ENCODE assay signal across 7 mouse cellular contexts in genomic region chr5:122422071-122422964, GRCm38 (mm10). TPM values are rescaled to one million over a fixed set of nuclear protein-coding genes. Genes with fewer than 3 reads are reported as not detected.
DNase-seq lines count a peak whose midpoint lies in the region; ATAC-seq lines count a peak whose summit lies in the region.

No protein-coding gene starts in this region.

- peak overlapping the region; percentile 94 for H3K9ac ChIP-seq in embryonic facial prominence, embryonic 11.5 days (replicated peaks; ENCODE audit: low read length)
- peak overlapping the region; percentile 89 for H3K9ac ChIP-seq in limb, embryonic 11.5 days (ENCODE audit: low read length)
- H3K9ac ChIP-seq in midbrain, embryonic 14.5 days (replicated peaks; ENCODE audit: low read length): peak overlapping the region; percentile 79

- ATAC-seq in embryonic facial prominence, embryonic 11.5 days (replicated peaks; ENCODE audit: insufficient number of reproducible peaks, low FRiP score, low TSS enrichment, low read depth): peak; percentile 87
- ATAC-seq in limb, embryonic 11.5 days (ENCODE audit: insufficient number of reproducible peaks, low FRiP score, low TSS enrichment, low read depth): peak; percentile 79
- ATAC-seq in midbrain, embryonic 14.5 days (ENCODE audit: low FRiP score, low TSS enrichment): peak; percentile 85

- H3K4me1 ChIP-seq in embryonic facial prominence, embryonic 11.5 days (ENCODE audit: control insufficient read depth, insufficient read depth, low read length): peaks cover 3% of the 10 kb centered on the region; the same call in 1 of the 2 replicates
- H3K4me1 ChIP-seq in limb, embryonic 11.5 days (ENCODE audit: control insufficient read depth, insufficient read depth, low read length): no peaks in the 10 kb centered on the region; the same call in 1 of the 2 replicates
- peaks cover 11% of the 10 kb centered on the region; the same call in 1 of the 2 replicates for H3K4me1 ChIP-seq in midbrain, embryonic 14.5 days (ENCODE audit: control insufficient read depth, insufficient read depth, low read length)

- under 1% methylated on average over 73 of the region's 73 CpGs for WGBS in embryonic facial prominence, embryonic 11.5 days
- WGBS in limb, embryonic 11.5 days: under 1% methylated on average over 73 of the region's 73 CpGs
- under 1% methylated on average over 73 of the region's 73 CpGs for WGBS in midbrain, embryonic 14.5 days

- no peaks in the 10 kb centered on the region for H3K36me3 ChIP-seq in embryonic facial prominence, embryonic 11.5 days (replicated peaks; ENCODE audit: control insufficient read depth, insufficient read depth, low read depth, low read length)
- no peaks in the 10 kb centered on the region for H3K36me3 ChIP-seq in limb, embryonic 11.5 days (ENCODE audit: control insufficient read depth, insufficient read depth, low read length)
- no peaks in the 10 kb centered on the region for H3K36me3 ChIP-seq in midbrain, embryonic 14.5 days (ENCODE audit: control insufficient read depth, insufficient read depth, low read length)

- H3K9me3 ChIP-seq in embryonic facial prominence, embryonic 11.5 days (replicated peaks; ENCODE audit: control insufficient read depth, low read length): no peaks in the 10 kb centered on the region
- no peaks in the 10 kb centered on the region for H3K9me3 ChIP-seq in limb, embryonic 11.5 days (ENCODE audit: control insufficient read depth, low read length)
- H3K9me3 ChIP-seq in midbrain, embryonic 14.5 days (ENCODE audit: control insufficient read depth, low read length): no peaks in the 10 kb centered on the region

- peak overlapping the region; percentile 76 for H3K4me2 ChIP-seq in embryonic facial prominence, embryonic 11.5 days (ENCODE audit: low read depth, low read length)
- peak overlapping the region; percentile 93 for H3K4me2 ChIP-seq in limb, embryonic 11.5 days (ENCODE audit: low read depth, severe bottlenecking)
- H3K4me2 ChIP-seq in midbrain, embryonic 14.5 days (ENCODE audit: low read length): peak overlapping the region; percentile 83

- DNase-seq in adrenal gland, postnatal 14 days: peak; percentile 93
- DNase-seq in embryonic facial prominence, embryonic 11.5 days (ENCODE audit: low spot score): peak; percentile 89
- DNase-seq in heart, adult 11 months: peak; percentile 98
- DNase-seq in kidney, adult 18-20 months: peak; percentile 97
- peak; percentile 95 for DNase-seq in limb, embryonic 11.5 days (ENCODE audit: low spot score)
- peak; percentile 95 for DNase-seq in midbrain, embryonic 14.5 days
- peak; percentile 69 to 91 for DNase-seq in spleen, adult 18-20 months

- peak overlapping the region; percentile 67 for H3K27ac ChIP-seq in embryonic facial prominence, embryonic 11.5 days (replicated peaks; ENCODE audit: low read depth, low read length)
- H3K27ac ChIP-seq in limb, embryonic 11.5 days (replicated peaks; ENCODE audit: low read depth, low read length): peak overlapping the region; percentile 64; the same call in 1 of the 2 replicates
- H3K27ac ChIP-seq in midbrain, embryonic 14.5 days (replicated peaks; ENCODE audit: low read depth, low read length): peak overlapping the region; percentile 96

- H3K4me3 ChIP-seq in embryonic facial prominence, embryonic 11.5 days (ENCODE audit: low read depth, low read length): peak overlapping the region; percentile 98
- peak overlapping the region; percentile 93 for H3K4me3 ChIP-seq in limb, embryonic 11.5 days (ENCODE audit: low read depth, low read length)
- H3K4me3 ChIP-seq in midbrain, embryonic 14.5 days (replicated peaks; ENCODE audit: low read depth, low read length): peak overlapping the region; percentile 98

- no peaks in the 10 kb centered on the region for H3K27me3 ChIP-seq in embryonic facial prominence, embryonic 11.5 days (ENCODE audit: control insufficient read depth, insufficient read depth, low read length)
- no peaks in the 10 kb centered on the region for H3K27me3 ChIP-seq in limb, embryonic 11.5 days (ENCODE audit: control insufficient read depth, insufficient read depth, low read length)
- H3K27me3 ChIP-seq in midbrain, embryonic 14.5 days (ENCODE audit: control insufficient read depth, insufficient read depth, low read length): no peaks in the 10 kb centered on the region

RNA-seq across cellular contexts. Expression of gene Anapc7, which starts 0.8 kb away (rescaled TPM):
- total RNA-seq in adrenal gland, postnatal 14 days (2021): 47.3 and 50.4 TPM in 2 replicates
- 30.3 and 34.1 TPM in 2 replicates for polyA plus RNA-seq in embryonic facial prominence, embryonic 11.5 days (2014; fragmentation: Nextera tagmentation; extraction: Ambion mirVana)
- 33.9 and 39.2 TPM in 2 replicates for polyA plus RNA-seq in limb, embryonic 11.5 days (2014; fragmentation: Nextera tagmentation; extraction: Ambion mirVana)
- 27.5 and 39.6 TPM in 2 replicates for polyA plus RNA-seq in midbrain, embryonic 14.5 days (2014; fragmentation: Nextera tagmentation; extraction: Ambion mirVana)

RNA-seq across cellular contexts. Expression of gene Arpc3, which starts 30.6 kb away (rescaled TPM):
- 240 and 253 TPM in 2 replicates for total RNA-seq in adrenal gland, postnatal 14 days (2021)
- polyA plus RNA-seq in embryonic facial prominence, embryonic 11.5 days (2014; fragmentation: Nextera tagmentation; extraction: Ambion mirVana): 54.1 and 62.3 TPM in 2 replicates
- 45.4 and 52.0 TPM in 2 replicates for polyA plus RNA-seq in limb, embryonic 11.5 days (2014; fragmentation: Nextera tagmentation; extraction: Ambion mirVana)
- 62.1 and 196 TPM in 2 replicates for polyA plus RNA-seq in midbrain, embryonic 14.5 days (2014; fragmentation: Nextera tagmentation; extraction: Ambion mirVana)

RNA-seq across cellular contexts. Expression of gene Fam216a, which starts 50.2 kb away (rescaled TPM):
- 29.7 and 34.7 TPM in 2 replicates for total RNA-seq in adrenal gland, postnatal 14 days (2021)
- polyA plus RNA-seq in embryonic facial prominence, embryonic 11.5 days (2014; fragmentation: Nextera tagmentation; extraction: Ambion mirVana): 107 TPM in 2 replicates
- 99.6 and 107 TPM in 2 replicates for polyA plus RNA-seq in limb, embryonic 11.5 days (2014; fragmentation: Nextera tagmentation; extraction: Ambion mirVana)
- polyA plus RNA-seq in midbrain, embryonic 14.5 days (2014; fragmentation: Nextera tagmentation; extraction: Ambion mirVana): 155 and 164 TPM in 2 replicates

RNA-seq across cellular contexts. Expression of gene Gpn3, which starts 50.6 kb away (rescaled TPM):
- total RNA-seq in adrenal gland, postnatal 14 days (2021): 34.9 and 36.4 TPM in 2 replicates
- polyA plus RNA-seq in embryonic facial prominence, embryonic 11.5 days (2014; fragmentation: Nextera tagmentation; extraction: Ambion mirVana): 78.0 and 81.9 TPM in 2 replicates
- polyA plus RNA-seq in limb, embryonic 11.5 days (2014; fragmentation: Nextera tagmentation; extraction: Ambion mirVana): 86.2 and 89.3 TPM in 2 replicates
- 43.1 and 43.9 TPM in 2 replicates for polyA plus RNA-seq in midbrain, embryonic 14.5 days (2014; fragmentation: Nextera tagmentation; extraction: Ambion mirVana)

Comparison
In these comparisons a context has a peak if more than half of its experiments do, and no peak if none do; other contexts are left out.
1. Peak in every context shown above with its lines: DNase-seq, ATAC-seq, H3K4me3 ChIP-seq and H3K27ac ChIP-seq.